Comparison of ENCODE assay signal across 12 mouse cellular contexts in the genomic region with DNA sequence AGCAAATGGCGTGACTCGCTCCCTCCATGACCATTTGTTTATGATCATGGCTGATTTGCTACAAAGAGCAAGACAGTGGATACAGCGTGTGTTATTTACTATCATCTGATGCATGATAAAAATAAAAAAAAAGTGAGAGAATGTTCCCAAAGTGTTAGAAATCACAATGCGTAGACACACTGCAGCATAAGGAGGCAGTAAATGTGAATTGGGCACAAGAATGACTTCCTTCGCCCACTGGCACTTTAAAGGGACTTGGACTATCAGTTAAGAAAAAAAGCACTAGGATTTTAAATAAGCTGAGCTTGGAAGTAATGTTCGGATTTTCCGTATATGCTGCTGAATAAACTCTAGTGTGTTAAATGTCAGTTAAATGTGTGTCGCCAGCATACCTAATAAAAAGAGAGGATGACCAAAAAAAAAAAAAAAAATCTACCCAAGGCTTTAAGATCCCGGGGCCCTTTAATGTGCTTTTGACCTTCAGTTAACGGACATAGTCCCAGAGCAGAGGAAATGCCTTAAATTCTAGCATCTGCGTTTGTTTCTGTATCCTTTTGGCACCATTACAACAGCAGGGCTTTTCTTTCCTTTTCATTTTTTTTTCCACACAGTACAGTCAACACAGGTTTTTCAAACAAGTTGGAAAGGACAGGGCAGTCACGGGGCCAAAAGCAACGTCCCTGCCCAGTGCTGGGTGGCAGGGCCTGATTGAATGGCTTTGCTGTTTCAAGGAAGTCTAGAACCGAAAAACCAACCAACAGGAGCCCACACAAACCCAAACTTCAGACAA. TPM values are rescaled to one million over a fixed set of nuclear protein-coding genes. Genes with fewer than 3 reads are reported as not detected.
DNase-seq lines count a peak whose midpoint lies in the region; ATAC-seq lines count a peak whose summit lies in the region.
"Had no signal": no experiment of that assay in that cellular context is flagged by ENCODE, and none has a peak within 500 bp of the region (broad histone marks: within the 10 kb centered on the region; RNA-seq: fewer than 3 reads in every experiment).

No protein-coding gene starts in this region.

- ATAC-seq in frontal cortex, adult (ENCODE audit: low TSS enrichment): peak; percentile 69; the same call in 1 of the 2 replicates
- ATAC-seq in lung, embryonic 16.5 days (ENCODE audit: low read depth): peak; percentile 53
- ATAC-seq in hindbrain, embryonic 13.5 days (ENCODE audit: low FRiP score): no peak
- ATAC-seq: midbrain, embryonic 13.5 days; Patski had no signal

- no peaks in the 10 kb centered on the region for H3K9me3 ChIP-seq in lung, embryonic 16.5 days (ENCODE audit: control insufficient read depth, low read length)
- H3K9me3 ChIP-seq in hindbrain, embryonic 13.5 days: no peaks in the 10 kb centered on the region
- H3K9me3 ChIP-seq: midbrain, embryonic 13.5 days had no signal

- no peak for DNase-seq in frontal cortex, postnatal 36 days (ENCODE audit: low spot score in 2 of 2)
- peak; percentile 56 for DNase-seq in brain, adult 2 months (ENCODE audit: low read depth, low spot score)
- peak; percentile 42 for DNase-seq in kidney, adult 18-20 months
- no peak for DNase-seq in ovary, postnatal 14 days (ENCODE audit: low spot score)
- DNase-seq in left cerebral cortex, adult 18-20 months (ENCODE audit: low spot score in 2 of 2): no peak

- no peak overlapping the region for H3K4me3 ChIP-seq in lung, embryonic 16.5 days (ENCODE audit: low read length)
- no peak overlapping the region for H3K4me3 ChIP-seq in hindbrain, embryonic 13.5 days
- H3K4me3 ChIP-seq: erythroblast, embryonic 14.5 days; left cerebral cortex, adult 2 months; midbrain, embryonic 13.5 days had no signal

- H3K36me3 ChIP-seq in lung, embryonic 16.5 days (ENCODE audit: control insufficient read depth, insufficient read depth, low read length): no peaks in the 10 kb centered on the region
- no peaks in the 10 kb centered on the region for H3K36me3 ChIP-seq in hindbrain, embryonic 13.5 days
- H3K36me3 ChIP-seq: midbrain, embryonic 13.5 days had no signal

- no peak overlapping the region; the same call in 1 of the 2 replicates for H3K4me2 ChIP-seq in lung, embryonic 16.5 days (ENCODE audit: low read depth, low read length)
- no peak overlapping the region for H3K4me2 ChIP-seq in hindbrain, embryonic 13.5 days
- H3K4me2 ChIP-seq: midbrain, embryonic 13.5 days had no signal

- WGBS in lung, embryonic 16.5 days: 45% methylated on average over 14 of the region's 14 CpGs
- WGBS in hindbrain, embryonic 13.5 days: 83% methylated on average over 14 of the region's 14 CpGs

- H3K4me1 ChIP-seq in lung, embryonic 16.5 days (replicated peaks; ENCODE audit: control insufficient read depth, insufficient read depth, low read length): peaks cover 19% of the 10 kb centered on the region
- H3K4me1 ChIP-seq in hindbrain, embryonic 13.5 days (replicated peaks): peaks cover 29% of the 10 kb centered on the region

- H3K27ac ChIP-seq in lung, embryonic 16.5 days (ENCODE audit: low read length): no peak overlapping the region
- no peak overlapping the region; the same call in 1 of the 2 replicates for H3K27ac ChIP-seq in hindbrain, embryonic 13.5 days
- H3K27ac ChIP-seq: left cerebral cortex, adult 2 months; midbrain, embryonic 13.5 days had no signal

- H3K27me3 ChIP-seq in lung, embryonic 16.5 days (ENCODE audit: control insufficient read depth, insufficient read depth, low read depth, low read length): 0 out of 2 replicates have a peak, but pooled peaks cover 2% of the 10 kb centered on the region
- H3K27me3 ChIP-seq in hindbrain, embryonic 13.5 days: no peaks in the 10 kb centered on the region
- H3K27me3 ChIP-seq: midbrain, embryonic 13.5 days; Patski had no signal

- no peak overlapping the region for H3K9ac ChIP-seq in lung, embryonic 16.5 days (ENCODE audit: low read length)
- no peak overlapping the region for H3K9ac ChIP-seq in hindbrain, embryonic 13.5 days
- H3K9ac ChIP-seq: midbrain, embryonic 13.5 days had no signal

RNA-seq across cellular contexts. Expression of a gene that starts 50.3 kb away (rescaled TPM):
- 4.7 and 5.1 TPM in 2 replicates for polyA plus RNA-seq in lung, embryonic 16.5 days (2015; fragmentation: Nextera tagmentation; extraction: Ambion mirVana)
- polyA plus RNA-seq in hindbrain, embryonic 13.5 days (2015; fragmentation: Nextera tagmentation; extraction: Ambion mirVana): 9.8 and 10.4 TPM in 2 replicates
- 10 to 100 TPM; 80.3 to 88.5 TPM for total RNA-seq in left cerebral cortex, adult 18-20 months (2021)

Comparison
In these comparisons a context has a peak if more than half of its experiments do, and no peak if none do; other contexts are left out.
1. DNase-seq: peak in brain, adult 2 months (single experiment) and kidney, adult 18-20 months (single experiment); none in frontal cortex, postnatal 36 days (0 of 2), ovary, postnatal 14 days (single experiment) and left cerebral cortex, adult 18-20 months (0 of 2).